10 mouse cellular contexts compared by ENCODE assay signal in the genomic region with DNA sequence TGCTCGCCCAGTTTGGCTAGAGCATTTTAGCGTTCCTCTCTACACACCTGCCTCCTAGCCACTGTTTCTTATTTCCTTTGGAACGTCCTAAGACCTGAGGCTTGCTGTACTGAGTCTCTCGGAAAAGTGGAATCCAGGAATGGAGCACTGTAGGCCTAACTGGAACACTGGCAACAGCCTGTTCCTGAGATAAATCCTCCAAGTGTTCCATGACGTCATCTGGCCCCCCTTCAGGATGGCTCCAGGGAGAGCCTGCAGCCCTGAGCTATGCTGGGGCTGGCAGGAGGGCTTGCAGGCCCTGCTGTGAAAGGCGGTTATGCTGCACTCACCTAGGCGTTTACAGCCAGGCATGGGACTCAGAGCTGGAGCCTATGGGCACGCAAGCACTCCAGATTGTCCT.
DNase-seq lines count a peak whose midpoint lies in the region; ATAC-seq and TF ChIP-seq lines count a peak whose summit lies in the region.
"Had no signal": no experiment of that assay in that cellular context is flagged by ENCODE, and none has a peak within 500 bp of the region (broad histone marks: within the 10 kb centered on the region; RNA-seq: fewer than 3 reads in every experiment).

No protein-coding gene starts in this region.

- no peaks in the 10 kb centered on the region for H3K9me3 ChIP-seq in forebrain, embryonic 13.5 days (replicated peaks)
- H3K9me3 ChIP-seq in forebrain, embryonic 10.5 days: no peaks in the 10 kb centered on the region
- H3K9me3 ChIP-seq in embryonic facial prominence, embryonic 15.5 days (replicated peaks): no peaks in the 10 kb centered on the region
- H3K9me3 ChIP-seq in intestine, embryonic 14.5 days (ENCODE audit: control insufficient read depth, low read length): no peaks in the 10 kb centered on the region
- no peaks in the 10 kb centered on the region for H3K9me3 ChIP-seq in lung, embryonic 14.5 days (ENCODE audit: low read depth, low read length)

- 36% methylated on average over 8 of the region's 8 CpGs for WGBS in forebrain, embryonic 13.5 days
- WGBS in forebrain, embryonic 10.5 days: 40% methylated on average over 8 of the region's 8 CpGs
- WGBS in embryonic facial prominence, embryonic 15.5 days: 25% methylated on average over 8 of the region's 8 CpGs
- WGBS in intestine, embryonic 14.5 days: 34% methylated on average over 8 of the region's 8 CpGs
- 22% methylated on average over 8 of the region's 8 CpGs for WGBS in lung, embryonic 14.5 days

- H3K27me3 ChIP-seq in forebrain, embryonic 13.5 days: no peaks in the 10 kb centered on the region
- H3K27me3 ChIP-seq in forebrain, embryonic 10.5 days (ENCODE audit: poor library complexity, severe bottlenecking): no peaks in the 10 kb centered on the region
- H3K27me3 ChIP-seq in embryonic facial prominence, embryonic 15.5 days: no peaks in the 10 kb centered on the region
- H3K27me3 ChIP-seq in intestine, embryonic 14.5 days (replicated peaks; ENCODE audit: control insufficient read depth, insufficient read depth, low read length): no peaks in the 10 kb centered on the region
- H3K27me3 ChIP-seq in lung, embryonic 14.5 days (ENCODE audit: insufficient read depth, low read length): no peaks in the 10 kb centered on the region

- peak; percentile 59; the same call in 1 of the 2 replicates for ATAC-seq in forebrain, embryonic 13.5 days
- ATAC-seq in embryonic facial prominence, embryonic 15.5 days (ENCODE audit: insufficient number of reproducible peaks, low FRiP score, low TSS enrichment, low read depth): peak; percentile 25; the same call in 1 of the 2 replicates
- ATAC-seq in intestine, embryonic 14.5 days (replicated peaks; ENCODE audit: low FRiP score, low TSS enrichment, low read depth): peak; percentile 59; the same call in 1 of the 2 replicates
- peak; percentile 88 for ATAC-seq in lung, embryonic 14.5 days (ENCODE audit: insufficient read depth)

- no peak overlapping the region for H3K27ac ChIP-seq in forebrain, embryonic 13.5 days
- no peak overlapping the region for H3K27ac ChIP-seq in forebrain, embryonic 10.5 days
- no peak overlapping the region for H3K27ac ChIP-seq in embryonic facial prominence, embryonic 15.5 days (replicated peaks)
- no peak overlapping the region for H3K27ac ChIP-seq in intestine, embryonic 14.5 days (ENCODE audit: low read depth)
- peak overlapping the region; percentile 73 for H3K27ac ChIP-seq in lung, embryonic 14.5 days (ENCODE audit: low read depth)

- H3K4me1 ChIP-seq in forebrain, embryonic 13.5 days: peaks cover 11% of the 10 kb centered on the region
- H3K4me1 ChIP-seq in forebrain, embryonic 10.5 days: peaks cover 15% of the 10 kb centered on the region
- H3K4me1 ChIP-seq in embryonic facial prominence, embryonic 15.5 days: peaks cover 16% of the 10 kb centered on the region
- H3K4me1 ChIP-seq in intestine, embryonic 14.5 days (replicated peaks; ENCODE audit: control insufficient read depth, insufficient read depth, low read length): peaks cover 6% of the 10 kb centered on the region; the same call in 1 of the 2 replicates
- peaks cover 23% of the 10 kb centered on the region for H3K4me1 ChIP-seq in lung, embryonic 14.5 days (ENCODE audit: insufficient read depth)

- no peak overlapping the region for H3K4me2 ChIP-seq in forebrain, embryonic 13.5 days
- H3K4me2 ChIP-seq in embryonic facial prominence, embryonic 15.5 days (replicated peaks): no peak overlapping the region
- H3K4me2 ChIP-seq in intestine, embryonic 14.5 days (ENCODE audit: low read length): no peak overlapping the region
- no peak overlapping the region for H3K4me2 ChIP-seq in lung, embryonic 14.5 days

- no peak for TF ChIP-seq CTCF in lung, embryonic 14.5 days (IDR thresholded peaks at IDR 0.05; ENCODE audit: low read depth)

- H3K36me3 ChIP-seq in forebrain, embryonic 13.5 days (ENCODE audit: poor library complexity, severe bottlenecking): no peaks in the 10 kb centered on the region
- H3K36me3 ChIP-seq in forebrain, embryonic 10.5 days (replicated peaks): no peaks in the 10 kb centered on the region
- no peaks in the 10 kb centered on the region for H3K36me3 ChIP-seq in embryonic facial prominence, embryonic 15.5 days
- no peaks in the 10 kb centered on the region for H3K36me3 ChIP-seq in intestine, embryonic 14.5 days (ENCODE audit: control insufficient read depth, insufficient read depth, low read length)
- no peaks in the 10 kb centered on the region for H3K36me3 ChIP-seq in lung, embryonic 14.5 days (ENCODE audit: insufficient read depth)

- no peak overlapping the region for H3K9ac ChIP-seq in forebrain, embryonic 13.5 days
- H3K9ac ChIP-seq in embryonic facial prominence, embryonic 15.5 days: no peak overlapping the region
- H3K9ac ChIP-seq in intestine, embryonic 14.5 days (ENCODE audit: low read length): no peak overlapping the region
- no peak overlapping the region for H3K9ac ChIP-seq in lung, embryonic 14.5 days

- DNase-seq in forebrain, embryonic 10.5 days (ENCODE audit: extremely low spot score, low spot score): no peak
- DNase-seq in R1 (ENCODE audit: low read depth, low spot score): peak; percentile 65
- no peak for DNase-seq in intestine, embryonic 14.5 days (ENCODE audit: low spot score)
- peak; percentile 80 for DNase-seq in lung, embryonic 14.5 days
- peak; percentile 68 for DNase-seq in testis, postnatal 10 days (ENCODE audit: low spot score)
- no peak for DNase-seq in spleen, adult 18-20 months

- no peak overlapping the region for H3K4me3 ChIP-seq in forebrain, embryonic 13.5 days
- H3K4me3 ChIP-seq in forebrain, embryonic 10.5 days: no peak overlapping the region
- no peak overlapping the region for H3K4me3 ChIP-seq in embryonic facial prominence, embryonic 15.5 days (replicated peaks)
- no peak overlapping the region for H3K4me3 ChIP-seq in intestine, embryonic 14.5 days (ENCODE audit: low read depth, low read length)
- no peak overlapping the region for H3K4me3 ChIP-seq in lung, embryonic 14.5 days (ENCODE audit: low read depth, low read length)
- H3K4me3 ChIP-seq: erythroblast, embryonic 14.5 days; myocyte had no signal

Comparison
In these comparisons a context has a peak if more than half of its experiments do, and no peak if none do; other contexts are left out.
1. ATAC-seq: peak in every context shown above with its lines; median percentile 88 in lung, embryonic 14.5 days; 59 in forebrain, embryonic 13.5 days; 59 in intestine, embryonic 14.5 days; 25 in embryonic facial prominence, embryonic 15.5 days.
2. DNase-seq: peak in R1 (single experiment), lung, embryonic 14.5 days (single experiment) and testis, postnatal 10 days (single experiment); none in forebrain, embryonic 10.5 days (single experiment), intestine, embryonic 14.5 days (single experiment) and spleen, adult 18-20 months (0 of 2).